Mouse (Mus musculus) neural tube, embryonic 11.5 days (tissue): ENCODE measurements around the gene Lrrc56. TPM values are rescaled to one million over a fixed set of nuclear protein-coding genes. Genes with fewer than 3 reads are reported as not detected.
A peak's percentile ranks its signal among the peaks of the same experiment; 100 is the strongest.

ENCODE experiments used
- ATAC-seq: fragments of 200-750 bp; cut with Nextera tagmentation; 2 replicates; pipeline ENCODE4 v1.8.0; 2017; ENCODE audit warnings: moderate number of reproducible peaks, mild to moderate bottlenecking, moderate TSS enrichment, moderate library complexity; ENCODE audit not compliant: insufficient read depth, low FRiP score, low TSS enrichment
- DNase-seq: peaks from one replicate; pipeline ENCODE4 v3.0.0-alpha.2; 2015; ENCODE audit warnings: low spot score
- H3K27ac ChIP-seq: fragments of 300-500 bp; sonication (generic); 2 replicates; pipeline ENCODE4 v1.5.1; 2014; ENCODE audit warnings: low read depth, mild to moderate bottlenecking, low read length
- H3K27me3 ChIP-seq: fragments of 300-500 bp; sonication (generic); 2 replicates; pipeline ENCODE4 v1.6.1; 2014; ENCODE audit warnings: mild to moderate bottlenecking, low read length, mixed read lengths; ENCODE audit not compliant: control insufficient read depth, insufficient read depth
- H3K36me3 ChIP-seq: fragments of 300-500 bp; sonication (generic); 2 replicates; pipeline ENCODE4 v1.6.1; 2014; ENCODE audit warnings: mild to moderate bottlenecking, low read length, moderate library complexity, mixed read lengths; ENCODE audit not compliant: control insufficient read depth, insufficient read depth
- H3K4me1 ChIP-seq: fragments of 300-500 bp; sonication (generic); 2 replicates; pipeline ENCODE4 v1.6.1; 2014; ENCODE audit warnings: low read length, mixed read lengths; ENCODE audit not compliant: control insufficient read depth, insufficient read depth
- H3K4me2 ChIP-seq: fragments of 300-500 bp; sonication (generic); 2 replicates; pipeline ENCODE4 v1.6.1; 2014; ENCODE audit warnings: low read depth, mild to moderate bottlenecking, moderate library complexity
- H3K4me3 ChIP-seq: fragments of 300-500 bp; sonication (generic); 2 replicates; pipeline ENCODE4 v1.5.1; 2014; ENCODE audit warnings: low read depth, low read length
- H3K9ac ChIP-seq: fragments of 300-500 bp; sonication (generic); 2 replicates; pipeline ENCODE4 v1.6.1; 2014; ENCODE audit warnings: mild to moderate bottlenecking, low read length
- H3K9me3 ChIP-seq: fragments of 300-500 bp; sonication (generic); 2 replicates; pipeline ENCODE4 v1.6.1; 2016; ENCODE audit warnings: low read length; ENCODE audit not compliant: control insufficient read depth
- whole genome bisulfite sequencing: fragments of 180-500 bp; shearing (Covaris S2); extraction: QIAGEN DNeasy Blood & Tissue Kit; methylation state at CpG from one replicate; pipeline ENCODE4 v1.1.7; 2014; 5-methylcytosine and 5-hydroxymethylcytosine counted together
- polyA plus RNA-seq: library from polyadenylated mRNA; unstranded; fragments of >200 nt; fragmentation: Nextera tagmentation; extraction: Ambion mirVana; gene quantifications from 2 replicates; pipeline ENCODE4 v1.2.1, GENCODE M21; 2014

Gene Lrrc56
- polyA plus RNA-seq, 1 experiment from 2014 or later: 9.5 TPM

DNA sequence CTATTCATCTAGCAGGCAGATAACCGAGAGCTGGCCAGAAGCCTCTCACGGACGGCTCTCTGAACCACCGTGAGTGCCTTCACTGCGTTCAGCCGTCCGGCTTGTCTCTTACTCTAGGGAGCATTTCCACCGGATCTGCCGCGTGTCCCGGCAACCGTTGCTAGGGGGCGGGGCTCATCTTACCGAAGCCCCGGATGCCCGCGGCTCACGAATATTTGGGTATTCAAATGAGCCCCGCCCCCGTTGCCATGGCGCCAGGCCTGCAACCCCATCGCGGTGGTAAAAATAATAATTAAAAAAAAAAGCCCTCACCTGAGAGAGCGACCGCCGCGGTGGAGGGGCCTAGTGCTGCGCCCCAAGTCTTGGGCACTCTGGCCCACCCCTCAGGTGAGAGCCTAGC lies 873 bp downstream of the Lrrc56 start:
- peak; percentile 95 for DNase-seq
- WGBS: under 1% methylated on average over 28 of the region's 28 CpGs
- ATAC-seq: peak; percentile 53; the same call in 1 of the 2 replicates

DNA sequence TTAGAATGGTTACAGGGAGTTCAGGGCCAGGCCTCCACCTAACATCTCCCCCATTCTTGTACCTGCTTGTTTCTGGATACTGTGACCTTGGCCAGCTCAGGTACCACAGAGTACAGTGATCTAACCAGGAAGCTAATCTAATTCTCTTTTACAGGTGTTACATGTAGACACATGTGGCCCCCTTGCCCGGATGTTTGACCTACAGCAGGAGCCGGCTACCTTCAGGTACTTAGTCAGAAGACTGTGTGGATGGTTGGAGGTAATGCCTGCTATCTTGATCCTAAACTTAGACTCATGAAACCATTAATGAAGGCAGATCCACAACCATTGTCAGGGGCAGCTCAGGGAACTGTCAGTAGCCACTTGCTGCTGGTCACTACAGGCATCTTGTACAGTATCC lies 1.8 kb downstream of the Lrrc56 start:
- Histone ChIP-seq H3K36me3 (peaks cover 1% of the 10 kb centered on the region; the same call in 1 of the 2 replicates), H3K4me3 (no peak overlapping the region), H3K4me1 (peaks cover 12% of the 10 kb centered on the region), H3K27me3 (no peaks in the 10 kb centered on the region), H3K9me3 (no peaks in the 10 kb centered on the region), H3K27ac (no peak overlapping the region), H3K4me2 (no peak overlapping the region), H3K9ac (peak overlapping the region; percentile 57; the same call in 1 of the 2 replicates)
- ATAC-seq (no peak), DNase-seq (no peak)
- WGBS: 98% methylated on average over 2 of the region's 2 CpGs

More for the DNA sequence above, 873 bp downstream of the Lrrc56 start:
- H3K27ac ChIP-seq: 0 out of 2 replicates have a peak overlapping the region, but pooled peaks have one; percentile 56
- peaks cover 12% of the 10 kb centered on the region for H3K4me1 ChIP-seq
- H3K36me3 ChIP-seq: peaks cover 5% of the 10 kb centered on the region; the same call in 1 of the 2 replicates
- peak overlapping the region; percentile 94 for H3K4me3 ChIP-seq
- H3K9ac ChIP-seq: peak overlapping the region; percentile 57
- no peaks in the 10 kb centered on the region for H3K9me3 ChIP-seq
- H3K4me2 ChIP-seq: peak overlapping the region; percentile 98
- no peaks in the 10 kb centered on the region for H3K27me3 ChIP-seq

DNA sequence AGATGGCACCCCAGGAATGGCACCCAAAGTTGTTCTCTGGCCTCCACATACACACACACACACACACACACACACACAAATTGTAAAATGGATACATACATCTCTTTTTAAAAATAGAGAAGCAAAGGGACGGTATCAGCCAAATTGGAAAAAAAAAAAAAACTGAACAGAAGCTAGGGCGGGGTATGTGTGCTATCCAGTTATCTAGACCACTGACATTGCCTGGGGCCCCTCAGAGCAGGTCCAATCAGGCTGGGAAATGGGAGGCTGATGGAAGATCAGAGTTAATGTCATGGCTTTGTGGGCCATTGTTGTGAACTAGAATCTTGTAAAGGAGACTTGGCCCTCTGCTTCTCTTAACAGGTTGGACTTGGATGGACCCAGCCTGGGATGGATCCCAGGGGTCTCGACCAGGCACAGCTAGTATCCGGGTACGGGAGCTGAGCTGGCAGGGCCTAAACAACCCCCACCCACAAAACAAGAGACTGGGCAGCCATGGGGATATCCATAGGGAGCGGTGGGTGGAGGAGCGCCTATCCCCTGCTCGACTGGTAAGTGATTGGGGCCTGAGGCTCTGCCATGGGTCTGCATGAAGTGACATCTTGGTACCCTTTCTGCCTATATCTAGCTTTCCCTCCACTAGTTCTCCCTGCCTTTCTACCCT lies 2.8 kb downstream of the Lrrc56 start:
- Histone ChIP-seq H3K4me2 (no peak overlapping the region), H3K4me3 (no peak overlapping the region), H3K27me3 (no peaks in the 10 kb centered on the region), H3K9me3 (no peaks in the 10 kb centered on the region), H3K4me1 (peaks cover 12% of the 10 kb centered on the region), H3K27ac (no peak overlapping the region), H3K36me3 (no peaks in the 10 kb centered on the region; the same call in 1 of the 2 replicates), H3K9ac (no peak overlapping the region)
- WGBS: 87% methylated on average over 8 of the region's 8 CpGs
- DNase-seq: no peak
- ATAC-seq: no peak

DNA sequence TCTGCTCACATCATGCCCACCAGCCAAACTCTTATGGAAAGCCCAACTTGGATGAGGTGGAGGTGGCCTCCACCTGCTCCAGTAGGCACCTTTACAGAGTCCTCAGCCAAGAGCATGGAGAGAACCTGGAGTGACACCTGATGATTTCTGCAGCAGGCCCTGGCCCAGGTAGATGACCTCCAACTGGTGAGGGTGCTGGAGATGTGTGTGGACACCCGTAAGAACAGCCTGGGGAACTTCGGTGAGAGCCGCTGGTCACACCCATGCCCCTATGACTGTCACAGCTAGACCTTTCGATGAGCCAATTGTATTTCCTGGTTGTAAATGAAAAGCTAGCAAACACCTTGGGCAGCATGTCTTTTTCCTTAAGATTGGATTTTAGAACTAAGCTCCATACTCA lies 4.2 kb downstream of the Lrrc56 start:
- no peaks in the 10 kb centered on the region for H3K9me3 ChIP-seq
- H3K27me3 ChIP-seq: no peaks in the 10 kb centered on the region
- no peak overlapping the region for H3K27ac ChIP-seq
- no peaks in the 10 kb centered on the region for H3K36me3 ChIP-seq
- no peak for DNase-seq
- no peak for ATAC-seq
- 98% methylated on average over 4 of the region's 4 CpGs for WGBS
- no peak overlapping the region for H3K4me3 ChIP-seq
- no peak overlapping the region for H3K4me2 ChIP-seq
- H3K4me1 ChIP-seq: peaks cover 5% of the 10 kb centered on the region
- H3K9ac ChIP-seq: no peak overlapping the region

DNA sequence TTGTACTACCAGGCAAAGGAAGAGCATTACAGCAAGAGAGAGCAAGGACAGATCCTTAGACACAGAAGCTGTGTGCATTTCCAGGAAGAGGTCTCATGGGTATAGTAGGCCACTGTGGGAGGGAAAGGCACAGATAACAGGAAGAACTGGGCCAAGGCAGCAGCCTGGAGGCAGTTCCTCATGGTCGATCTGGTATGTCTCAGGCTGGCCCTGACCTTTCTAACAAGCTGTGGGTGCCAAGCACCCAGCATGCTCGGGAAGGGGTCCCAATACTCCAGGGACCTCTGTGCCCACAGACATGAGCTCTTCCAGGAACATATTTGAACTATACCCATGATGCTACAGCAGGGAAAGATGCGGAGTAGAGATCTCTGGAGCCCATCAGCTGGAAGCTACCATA lies 10.6 kb downstream of the Lrrc56 start:
- Histone ChIP-seq H3K27me3 (no peaks in the 10 kb centered on the region), H3K4me1 (no peaks in the 10 kb centered on the region), H3K4me2 (no peak overlapping the region), H3K9me3 (no peaks in the 10 kb centered on the region), H3K36me3 (no peaks in the 10 kb centered on the region), H3K4me3 (no peak overlapping the region), H3K9ac (no peak overlapping the region), H3K27ac (no peak overlapping the region)
- WGBS: 79% methylated on average over 3 of the region's 3 CpGs
- DNase-seq (no peak), ATAC-seq (no peak)

DNA sequence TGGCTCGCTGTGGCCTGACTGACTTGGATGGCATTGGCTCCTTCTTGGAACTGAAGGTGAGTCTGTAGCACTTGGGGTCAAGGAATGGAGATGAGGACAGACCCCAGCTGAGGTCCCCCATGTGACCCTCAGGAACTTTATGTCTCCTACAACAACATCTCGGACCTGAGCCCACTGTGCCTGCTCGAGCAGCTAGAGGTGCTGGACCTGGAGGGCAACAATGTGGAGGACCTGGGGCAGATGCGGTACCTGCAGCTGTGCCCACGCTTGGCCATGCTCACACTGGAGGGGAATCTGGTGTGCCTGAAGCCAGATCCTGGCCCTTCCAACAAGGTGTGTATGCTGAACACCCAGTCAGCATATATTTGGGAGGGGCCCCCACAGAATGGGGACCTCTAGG lies 11.5 kb downstream of the Lrrc56 start:
- 83% methylated on average over 5 of the region's 5 CpGs for WGBS
- H3K27ac ChIP-seq: no peak overlapping the region
- no peak overlapping the region for H3K4me2 ChIP-seq
- no peak overlapping the region for H3K9ac ChIP-seq
- H3K4me1 ChIP-seq: no peaks in the 10 kb centered on the region
- ATAC-seq: no peak
- H3K4me3 ChIP-seq: no peak overlapping the region
- H3K27me3 ChIP-seq: no peaks in the 10 kb centered on the region
- no peaks in the 10 kb centered on the region for H3K36me3 ChIP-seq
- no peak for DNase-seq
- no peaks in the 10 kb centered on the region for H3K9me3 ChIP-seq

DNA sequence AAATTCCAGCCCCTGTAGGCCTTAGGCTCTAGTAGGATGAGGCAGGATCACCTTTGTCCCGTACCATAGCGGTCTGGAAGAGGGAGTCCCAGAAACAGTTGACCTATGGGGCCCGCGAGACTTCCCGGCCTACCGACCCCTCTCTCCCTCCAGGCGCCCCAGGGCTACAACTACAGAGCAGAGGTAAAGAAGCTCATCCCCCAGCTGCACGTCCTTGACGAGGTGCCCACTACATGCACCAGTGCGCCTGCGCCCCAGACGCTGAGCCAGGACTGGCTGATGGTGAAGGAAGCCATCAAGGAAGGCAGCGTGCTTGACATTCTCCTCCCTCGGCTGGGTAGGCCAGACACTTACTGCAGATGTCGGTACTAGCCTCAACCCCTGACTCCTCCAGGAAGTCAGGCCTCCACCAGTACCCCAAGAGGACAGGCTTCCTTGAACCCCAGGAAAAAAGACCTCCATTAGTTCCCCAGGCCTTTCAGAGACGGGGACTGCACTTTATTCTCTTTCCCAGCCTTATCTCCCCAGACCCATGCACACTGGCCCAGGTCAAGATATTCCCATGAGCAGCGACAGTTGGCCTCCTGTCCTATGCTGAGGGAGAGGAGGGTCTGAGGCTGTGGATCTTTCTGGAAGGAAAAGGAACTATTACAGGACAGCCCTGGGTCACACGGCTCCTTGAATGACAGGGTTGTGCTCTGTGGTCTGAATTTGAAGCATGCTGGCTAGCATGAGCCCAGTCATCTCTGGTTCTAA lies 12.4 kb downstream of the Lrrc56 start:
- Histone ChIP-seq H3K4me3 (no peak overlapping the region), H3K27me3 (no peaks in the 10 kb centered on the region), H3K4me2 (no peak overlapping the region), H3K9ac (no peak overlapping the region), H3K9me3 (no peaks in the 10 kb centered on the region), H3K27ac (no peak overlapping the region), H3K4me1 (no peaks in the 10 kb centered on the region), H3K36me3 (no peaks in the 10 kb centered on the region)
- 91% methylated on average over 18 of the region's 18 CpGs for WGBS
- ATAC-seq (no peak), DNase-seq (no peak)

DNA sequence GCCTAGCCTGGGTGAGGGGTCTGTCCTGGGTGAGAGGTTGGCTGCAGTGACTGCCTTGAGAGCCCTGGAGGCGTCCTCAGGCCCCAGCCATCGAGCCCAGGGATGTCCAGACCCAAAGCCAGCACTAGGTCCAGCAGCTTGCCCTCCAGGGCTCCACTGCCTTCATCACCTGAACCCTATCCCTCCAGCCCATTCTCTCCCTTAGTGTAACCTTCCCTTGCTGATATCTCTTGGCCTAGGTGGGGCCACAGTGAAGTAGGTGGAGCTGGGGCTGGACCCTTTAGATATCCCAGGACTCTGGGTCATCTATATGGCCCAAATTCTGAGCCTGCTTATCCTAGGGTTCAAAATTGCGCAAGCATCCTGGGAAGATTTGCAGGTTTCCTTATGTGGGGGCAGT lies 15.6 kb downstream of the Lrrc56 start:
- Histone ChIP-seq H3K4me3 (no peak overlapping the region), H3K9me3 (no peaks in the 10 kb centered on the region), H3K36me3 (no peaks in the 10 kb centered on the region), H3K4me1 (no peaks in the 10 kb centered on the region), H3K27me3 (no peaks in the 10 kb centered on the region), H3K4me2 (no peak overlapping the region), H3K27ac (no peak overlapping the region), H3K9ac (no peak overlapping the region)
- 64% methylated on average over 3 of the region's 3 CpGs for WGBS
- DNase-seq (no peak), ATAC-seq (no peak)

DNA sequence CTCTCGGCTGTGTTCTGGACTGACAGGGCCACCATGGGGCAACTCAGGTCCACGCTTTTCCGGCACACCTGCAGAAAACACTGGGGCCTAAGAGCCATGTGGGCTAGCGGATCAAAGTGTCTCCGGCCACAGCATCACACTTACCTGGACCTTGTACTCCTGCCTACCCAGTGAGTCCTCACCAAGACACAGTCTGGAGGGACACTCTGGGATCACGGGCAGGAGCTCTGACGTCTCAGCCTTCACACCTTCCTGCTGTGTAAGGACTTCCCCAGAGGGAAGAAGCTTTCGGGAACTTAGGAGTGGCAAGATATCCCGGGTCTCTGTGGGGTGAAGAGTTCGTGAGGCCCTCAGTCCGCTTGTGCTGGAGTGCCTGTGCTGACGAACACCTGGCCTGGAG lies 16.2 kb downstream of the Lrrc56 start:
- 88% methylated on average over 12 of the region's 12 CpGs for WGBS
- DNase-seq (no peak), ATAC-seq (no peak)
- H3K9me3 ChIP-seq: no peaks in the 10 kb centered on the region
- H3K36me3 ChIP-seq: no peaks in the 10 kb centered on the region
- H3K27me3 ChIP-seq: no peaks in the 10 kb centered on the region
- H3K4me3 ChIP-seq: no peak overlapping the region
- H3K4me2 ChIP-seq: no peak overlapping the region
- no peak overlapping the region for H3K27ac ChIP-seq
- no peak overlapping the region for H3K9ac ChIP-seq
- no peaks in the 10 kb centered on the region; the same call in 1 of the 2 replicates for H3K4me1 ChIP-seq
